Mouse (Mus musculus) brain, adult 10 weeks (tissue): ENCODE data around the gene Ezh2. TPM values are rescaled to one million over a fixed set of nuclear protein-coding genes. Genes with fewer than 3 reads are reported as not detected.

ENCODE experiments used
- polyA plus RNA-seq: library from polyadenylated mRNA; stranded (reverse); fragments of 350-450 nt; fragmentation: Illumina TruSeq; extraction: RNeasy Lipid Tissue Mini Kit (QIAGEN cat#74804); gene quantifications from one replicate; pipeline ENCODE4 v1.2.3, GENCODE M21; 2015; ENCODE audit warnings: low read depth, low replicate concordance

Ezh2 gene
- 8.8 TPM for polyA plus RNA-seq

GRCm38 (mm10) chr6:47594926-47595623 lies at the start of gene Ezh2:
Gene Ezh2 (minus strand): TSS chr6:47595341.

Other genes starting within 250 kb of the Ezh2 start
- 96.4 TPM for gene Cul1, start 141.9 kb downstream of the Ezh2 start, polyA plus RNA-seq
- gene Pdia4, start 218.1 kb upstream of the Ezh2 start, polyA plus RNA-seq, result 43.0 TPM
- gene Zfp786, start 235.5 kb upstream of the Ezh2 start, polyA plus RNA-seq, result 3.2 TPM
- 11.1 TPM for gene Zfp398, start 240.3 kb upstream of the Ezh2 start, polyA plus RNA-seq